Mouse (Mus musculus): Measurements from ENCODE around the gene Galk1.

Galk1 gene

GRCm38 (mm10) chr11:116012262-116012947 lies at the start of gene Galk1:
Gene Galk1, minus strand, starts transcription at chr11:116012719.
- peak; percentile 93 for DNase-seq (ENCODE audit: low read depth, low spot score)

GRCm38 (mm10) chr11:116061641-116062415 lies 49.3 kb upstream of the Galk1 start:
- DNase-seq (ENCODE audit: low read depth, low spot score): no peak

GRCm38 (mm10) chr11:116060596-116060995 lies 48.1 kb upstream of the Galk1 start:
- no peak for DNase-seq (ENCODE audit: low read depth, low spot score)

GRCm38 (mm10) chr11:116059691-116060025 lies 47.1 kb upstream of the Galk1 start:
- no peak for DNase-seq (ENCODE audit: low read depth, low spot score)

- no peak for DNase-seq (ENCODE audit: low read depth, low spot score)
Measured at GRCm38 (mm10) chr11:116058868-116059690, 46.6 kb upstream of the Galk1 start.

GRCm38 (mm10) chr11:116058022-116058614 lies 45.6 kb upstream of the Galk1 start:
- no peak for DNase-seq (ENCODE audit: low read depth, low spot score)

GRCm38 (mm10) chr11:116057237-116057881 lies 44.8 kb upstream of the Galk1 start:
- no peak for DNase-seq (ENCODE audit: low read depth, low spot score)

- DNase-seq (ENCODE audit: low read depth, low spot score): no peak
Measured at GRCm38 (mm10) chr11:116055873-116056272, 43.4 kb upstream of the Galk1 start.

GRCm38 (mm10) chr11:116053510-116054229 lies 41.2 kb upstream of the Galk1 start:
- no peak for DNase-seq (ENCODE audit: low read depth, low spot score)

GRCm38 (mm10) chr11:116050196-116050595 lies 37.7 kb upstream of the Galk1 start:
- DNase-seq (ENCODE audit: low read depth, low spot score): no peak

- no peak for DNase-seq (ENCODE audit: low read depth, low spot score)
Measured at GRCm38 (mm10) chr11:116049610-116050009, 37.1 kb upstream of the Galk1 start.

- no peak for DNase-seq (ENCODE audit: low read depth, low spot score)
Measured at GRCm38 (mm10) chr11:116045173-116045572, 32.7 kb upstream of the Galk1 start.

- no peak for DNase-seq (ENCODE audit: low read depth, low spot score)
Measured at GRCm38 (mm10) chr11:116043286-116043685, 30.8 kb upstream of the Galk1 start.

- DNase-seq (ENCODE audit: low read depth, low spot score): no peak
Measured at GRCm38 (mm10) chr11:116042372-116043138, 30.0 kb upstream of the Galk1 start.

- DNase-seq (ENCODE audit: low read depth, low spot score): no peak
Measured at GRCm38 (mm10) chr11:116041833-116042232, 29.3 kb upstream of the Galk1 start.

- no peak for DNase-seq (ENCODE audit: low read depth, low spot score)
Measured at GRCm38 (mm10) chr11:116040593-116040992, 28.1 kb upstream of the Galk1 start.

GRCm38 (mm10) chr11:116037826-116038225 lies 25.3 kb upstream of the Galk1 start:
- DNase-seq (ENCODE audit: low read depth, low spot score): no peak

- no peak for DNase-seq (ENCODE audit: low read depth, low spot score)
Measured at GRCm38 (mm10) chr11:116036671-116037070, 24.2 kb upstream of the Galk1 start.

GRCm38 (mm10) chr11:116034584-116034983 lies 22.1 kb upstream of the Galk1 start:
- no peak for DNase-seq (ENCODE audit: low read depth, low spot score)

All from CD4-positive helper T cell, adult 2 months (primary cell).